Mouse (Mus musculus) limb, embryonic 14.5 days (tissue): ENCODE measurements at regions not wholly inside any gene's neighbourhood (a gene's known extent, or its start where the extent isn't known, plus 50 kb on each side); places are given as distances from the start of the nearest gene placed in this dataset.

Experiments used
- ATAC-seq: fragments of 200-750 bp; cut with Nextera tagmentation; 2 replicates; pipeline ENCODE4 v1.8.0; 2017; ENCODE audit warnings: low read depth, moderate number of reproducible peaks, moderate TSS enrichment; ENCODE audit not compliant: low FRiP score
- DNase-seq: peaks from one replicate; pipeline ENCODE4 v3.0.0-alpha.2; 2015; ENCODE audit warnings: low spot score
- H3K27ac ChIP-seq: fragments of 300-500 bp; sonication (generic); replicated peaks from 2 replicates; pipeline ENCODE4 v1.5.1; 2014; ENCODE audit warnings: low read depth, mild to moderate bottlenecking, low read length, moderate library complexity, mixed read lengths
- H3K27me3 ChIP-seq: fragments of 300-500 bp; sonication (generic); 2 replicates; pipeline ENCODE4 v1.6.1; 2014; ENCODE audit warnings: low read length, mixed read lengths; ENCODE audit not compliant: control insufficient read depth, insufficient read depth
- H3K36me3 ChIP-seq: fragments of 300-500 bp; sonication (generic); 2 replicates; pipeline ENCODE4 v1.6.1; 2014; ENCODE audit warnings: mild to moderate bottlenecking, low read length, moderate library complexity, mixed read lengths; ENCODE audit not compliant: control insufficient read depth, insufficient read depth
- H3K4me1 ChIP-seq: fragments of 300-500 bp; sonication (generic); 2 replicates; pipeline ENCODE4 v1.6.1; 2014; ENCODE audit warnings: antibody characterized with exemption, low read length, mixed read lengths; ENCODE audit not compliant: control insufficient read depth, insufficient read depth
- H3K4me2 ChIP-seq: fragments of 300-500 bp; sonication (generic); replicated peaks from 2 replicates; pipeline ENCODE4 v1.6.1; 2014; ENCODE audit warnings: low read depth, mild to moderate bottlenecking, low read length, moderate library complexity; ENCODE audit not compliant: severe bottlenecking
- H3K4me3 ChIP-seq: fragments of 300-500 bp; sonication (generic); replicated peaks from 2 replicates; pipeline ENCODE4 v1.5.1; 2014; ENCODE audit warnings: low read length
- H3K9ac ChIP-seq: fragments of 300-500 bp; sonication (generic); 2 replicates; pipeline ENCODE4 v1.6.1; 2014; ENCODE audit warnings: mild to moderate bottlenecking, low read depth, low read length, moderate library complexity; ENCODE audit not compliant: severe bottlenecking
- H3K9me3 ChIP-seq: fragments of 300-500 bp; sonication (generic); 2 replicates; pipeline ENCODE4 v1.6.1; 2016; ENCODE audit warnings: low read length; ENCODE audit not compliant: control insufficient read depth
- POLR2A ChIP-seq: fragments of 200-500 bp; IDR thresholded peaks from 2 replicates; pipeline ENCODE4 v1.8.0; 2012; ENCODE audit warnings: inconsistent platforms, mild to moderate bottlenecking, moderate library complexity, borderline replicate concordance; ENCODE audit not compliant: insufficient read depth, insufficient read length; ENCODE audit errors: extremely low read depth
- WGBS: fragments of 180-500 bp; shearing (Covaris S2); extraction: QIAGEN DNeasy Blood & Tissue Kit; methylation state at CpG from one replicate; pipeline ENCODE4 v1.1.7; 2014; 5-methylcytosine and 5-hydroxymethylcytosine counted together

DNA sequence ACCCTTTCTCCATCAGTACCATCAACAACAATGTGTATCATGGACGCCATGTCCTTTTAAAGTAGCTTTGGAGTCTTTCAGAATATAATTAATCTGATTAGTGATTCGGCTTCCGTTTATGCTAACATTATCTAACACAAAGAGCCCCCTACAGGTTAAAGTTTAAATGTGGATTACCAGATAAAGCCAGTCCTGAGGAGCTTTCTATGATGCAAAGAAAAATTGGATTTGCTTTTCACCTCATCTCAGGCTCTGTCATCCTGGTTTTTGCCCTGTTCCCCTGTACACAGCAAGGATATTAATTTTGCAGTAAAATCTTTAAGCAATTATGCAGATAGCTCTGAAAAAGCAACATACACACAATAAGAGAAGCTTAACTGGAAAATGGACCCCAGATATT, 412.7 kb upstream of the Tbc1d2b start:
- no peaks in the 10 kb centered on the region for H3K27me3 ChIP-seq
- no peak overlapping the region for H3K4me2 ChIP-seq
- 47% methylated on average over 3 of the region's 3 CpGs for WGBS
- no peak overlapping the region for H3K27ac ChIP-seq
- no peaks in the 10 kb centered on the region for H3K9me3 ChIP-seq
- no peak overlapping the region for H3K9ac ChIP-seq
- no peaks in the 10 kb centered on the region for H3K36me3 ChIP-seq
- no peak for DNase-seq
- H3K4me1 ChIP-seq, result no peaks in the 10 kb centered on the region
- TF ChIP-seq POLR2A, result no peak
- ATAC-seq, result no peak
- no peak overlapping the region for H3K4me3 ChIP-seq

DNA sequence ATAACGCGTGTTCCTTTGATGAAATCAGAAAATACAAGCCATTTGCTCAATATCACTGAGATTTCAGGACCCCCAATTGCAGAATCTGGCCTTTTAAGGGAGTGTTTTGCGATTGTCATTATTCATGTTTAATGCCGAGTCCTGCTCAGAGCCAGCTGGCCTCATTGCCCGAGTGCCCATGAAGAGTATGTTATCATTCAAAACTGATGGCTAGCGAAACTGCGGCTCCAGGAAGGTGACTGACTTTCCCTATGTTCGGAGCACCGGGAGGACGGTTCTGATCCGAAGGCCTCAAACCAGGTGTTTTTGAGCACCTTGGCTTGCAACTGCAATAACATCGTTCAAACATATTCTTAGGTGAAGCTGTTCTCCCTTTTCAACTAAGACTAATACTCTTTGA, 419.5 kb upstream of the Tbc1d2b start:
- H3K9ac ChIP-seq, result no peak overlapping the region
- no peaks in the 10 kb centered on the region for H3K9me3 ChIP-seq
- 84% methylated on average over 12 of the region's 12 CpGs for WGBS
- TF ChIP-seq POLR2A, result no peak
- DNase-seq, result no peak
- ATAC-seq, result no peak
- H3K27ac ChIP-seq, result no peak overlapping the region
- no peaks in the 10 kb centered on the region for H3K36me3 ChIP-seq
- no peak overlapping the region for H3K4me2 ChIP-seq
- no peaks in the 10 kb centered on the region for H3K27me3 ChIP-seq
- H3K4me1 ChIP-seq, result no peaks in the 10 kb centered on the region
- H3K4me3 ChIP-seq, result no peak overlapping the region

DNA sequence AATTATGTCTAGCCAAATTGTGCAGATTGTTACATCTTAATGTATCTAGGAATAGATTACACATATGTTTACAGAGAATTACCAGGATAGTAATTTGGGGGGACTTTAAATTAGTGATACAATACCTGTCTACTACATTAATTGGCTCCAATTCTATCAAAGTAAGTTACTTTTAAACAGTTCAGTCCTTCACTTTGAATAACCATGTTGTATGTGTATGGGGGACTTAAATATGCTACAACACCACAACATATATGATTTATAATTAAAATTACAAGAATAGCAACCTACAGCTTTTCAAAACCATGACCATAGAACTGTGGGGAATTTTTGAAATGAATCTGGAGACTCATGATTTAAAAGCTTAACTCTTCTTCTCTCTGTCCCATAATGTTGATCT, 420.5 kb upstream of the Tbc1d2b start:
- no peaks in the 10 kb centered on the region for H3K4me1 ChIP-seq
- no peak overlapping the region for H3K4me2 ChIP-seq
- ATAC-seq (no peak), DNase-seq (no peak)
- no peaks in the 10 kb centered on the region for H3K36me3 ChIP-seq
- H3K4me3 ChIP-seq, result no peak overlapping the region
- no peak overlapping the region for H3K27ac ChIP-seq
- no peaks in the 10 kb centered on the region for H3K9me3 ChIP-seq
- TF ChIP-seq POLR2A, result no peak
- H3K9ac ChIP-seq, result no peak overlapping the region
- H3K27me3 ChIP-seq, result no peaks in the 10 kb centered on the region

DNA sequence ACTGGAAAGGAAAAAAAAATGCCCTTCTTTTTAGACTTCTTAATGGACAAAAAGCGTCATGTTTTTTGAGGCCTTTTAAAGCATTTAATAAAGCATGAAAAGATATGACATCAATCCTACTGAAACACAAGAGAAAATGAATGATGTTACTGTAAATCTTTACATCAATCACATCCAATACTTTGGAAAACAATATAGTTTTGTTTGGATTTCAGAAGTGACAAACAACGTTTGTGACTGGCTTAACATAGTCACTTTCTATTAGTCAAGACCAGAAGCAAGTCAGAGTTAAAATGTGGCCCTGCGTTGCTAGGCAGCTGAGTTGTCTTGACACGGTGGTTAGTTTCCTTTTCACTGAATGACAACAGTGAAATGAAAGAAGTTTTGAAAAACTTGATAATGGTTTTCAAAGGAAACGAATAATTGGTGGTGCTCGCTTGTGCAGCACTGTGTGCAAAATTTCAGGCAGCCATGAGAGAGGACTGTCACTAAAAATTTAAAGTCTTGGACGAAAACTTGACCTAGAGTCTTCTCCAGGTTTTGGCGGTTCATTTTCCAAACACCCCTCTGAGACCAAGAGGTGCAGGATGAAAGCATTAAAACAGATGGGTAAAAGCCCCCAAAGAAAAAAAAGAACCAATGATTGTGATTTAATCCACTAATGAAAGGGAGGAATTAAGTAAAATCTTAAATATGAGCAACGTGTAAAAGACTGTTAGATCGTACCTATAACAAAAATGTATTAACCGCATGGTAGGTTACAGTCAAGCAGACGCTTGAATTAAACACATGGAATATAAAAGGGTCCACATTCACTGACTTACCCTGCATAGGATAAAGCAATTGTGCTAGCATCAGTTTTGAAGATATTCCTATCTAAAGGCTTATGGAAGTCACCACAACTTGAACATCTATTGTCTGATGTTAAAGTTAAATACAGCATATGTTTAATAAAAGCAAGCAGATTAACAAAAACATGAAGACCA, 421.4 kb upstream of the Tbc1d2b start:
- Histone ChIP-seq H3K27ac (no peak overlapping the region), H3K4me1 (no peaks in the 10 kb centered on the region), H3K36me3 (no peaks in the 10 kb centered on the region), H3K9me3 (no peaks in the 10 kb centered on the region), H3K4me3 (no peak overlapping the region), H3K4me2 (no peak overlapping the region), H3K27me3 (no peaks in the 10 kb centered on the region), H3K9ac (no peak overlapping the region)
- WGBS, result 75% methylated on average over 12 of the region's 12 CpGs
- DNase-seq (no peak), ATAC-seq (no peak)
- no peak for TF ChIP-seq POLR2A

DNA sequence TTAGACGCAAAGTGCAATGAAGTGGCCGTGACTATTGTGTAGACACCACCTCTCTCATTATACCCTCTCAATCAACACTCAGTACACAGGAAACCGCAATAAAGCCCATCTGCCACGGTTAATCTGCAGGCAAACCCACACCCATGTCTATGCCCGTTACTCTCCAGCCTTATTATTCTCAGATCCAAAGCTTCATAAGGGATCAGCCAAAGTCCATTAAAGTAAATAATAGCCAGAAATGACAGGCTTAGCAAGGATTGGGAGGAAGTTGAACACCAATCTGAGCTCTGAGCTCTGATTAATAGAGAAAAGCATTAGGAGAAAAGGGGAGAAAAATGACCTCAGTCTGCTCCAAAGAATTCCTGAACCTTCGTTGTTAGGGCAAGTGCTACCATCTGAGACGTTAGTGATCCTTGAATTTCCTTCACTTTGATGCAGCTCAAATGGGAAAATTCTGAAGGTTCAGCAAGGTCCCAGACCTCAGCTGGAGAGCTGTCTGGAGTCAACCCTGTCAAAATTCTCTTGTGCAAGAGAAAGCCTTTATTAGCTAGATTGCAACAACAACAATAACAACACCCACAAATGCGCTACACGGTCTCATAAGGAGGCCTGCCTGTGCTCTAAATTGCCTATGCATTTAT, 422.5 kb upstream of the Tbc1d2b start:
- Histone ChIP-seq H3K4me2 (no peak overlapping the region), H3K27me3 (no peaks in the 10 kb centered on the region), H3K9me3 (no peaks in the 10 kb centered on the region), H3K4me3 (no peak overlapping the region), H3K9ac (no peak overlapping the region), H3K36me3 (no peaks in the 10 kb centered on the region), H3K27ac (no peak overlapping the region), H3K4me1 (no peaks in the 10 kb centered on the region)
- DNase-seq (no peak), ATAC-seq (no peak)
- TF ChIP-seq POLR2A, result no peak
- WGBS, result 41% methylated on average over 9 of the region's 9 CpGs
